Mouse (Mus musculus) embryonic facial prominence, embryonic 15.5 days (tissue): ENCODE data around the gene Cdc42. TPM values are rescaled to one million over a fixed set of nuclear protein-coding genes. Genes with fewer than 3 reads are reported as not detected.

Experiments used
- ATAC-seq: fragments of 200-750 bp; cut with Nextera tagmentation; 2 replicates; pipeline ENCODE4 v1.8.0; 2017; ENCODE audit warnings: low read depth, moderate TSS enrichment; ENCODE audit not compliant: insufficient number of reproducible peaks, low FRiP score, low TSS enrichment
- H3K27ac ChIP-seq: fragments of 300-500 bp; sonication (generic); replicated peaks from 2 replicates; pipeline ENCODE4 v1.5.1; 2015; ENCODE audit warnings: mild to moderate bottlenecking, inconsistent platforms
- H3K27me3 ChIP-seq: fragments of 300-500 bp; sonication (generic); 2 replicates; pipeline ENCODE4 v1.6.1; 2015; ENCODE audit warnings: inconsistent platforms
- H3K36me3 ChIP-seq: fragments of 300-500 bp; sonication (generic); 2 replicates; pipeline ENCODE4 v1.6.1; 2015; ENCODE audit warnings: mild to moderate bottlenecking, inconsistent platforms
- H3K4me1 ChIP-seq: fragments of 300-500 bp; sonication (generic); 2 replicates; pipeline ENCODE4 v1.6.1; 2015; ENCODE audit warnings: inconsistent platforms
- H3K4me2 ChIP-seq: fragments of 300-500 bp; sonication (generic); replicated peaks from 2 replicates; pipeline ENCODE4 v1.6.1; 2015; ENCODE audit warnings: mild to moderate bottlenecking, inconsistent platforms
- H3K4me3 ChIP-seq: fragments of 300-500 bp; sonication (generic); replicated peaks from 2 replicates; pipeline ENCODE4 v1.5.1; 2015; ENCODE audit warnings: mild to moderate bottlenecking, inconsistent platforms
- H3K9ac ChIP-seq: fragments of 300-500 bp; sonication (generic); 2 replicates; pipeline ENCODE4 v1.6.1; 2015; ENCODE audit warnings: inconsistent platforms
- H3K9me3 ChIP-seq: fragments of 300-500 bp; sonication (generic); replicated peaks from 2 replicates; pipeline ENCODE4 v1.6.1; 2016; ENCODE audit warnings: inconsistent platforms
- WGBS: fragments of 180-500 bp; shearing (Covaris S2); methylation state at CpG from one replicate; pipeline ENCODE4 v1.1.7; 2015; 5-methylcytosine and 5-hydroxymethylcytosine counted together
- polyA plus RNA-seq: library from polyadenylated mRNA; unstranded; fragments of >200 nt; fragmentation: Nextera tagmentation; extraction: Ambion mirVana; gene quantifications from 2 replicates; pipeline ENCODE4 v1.2.1, GENCODE M21; 2015

Gene Cdc42
- polyA plus RNA-seq, 1 experiment from 2014 or later, result 685 TPM

GRCm38 (mm10) chr4:137345112-137345511 is 12.4 kb downstream of the Cdc42 start:
- H3K9ac ChIP-seq, result no peak overlapping the region
- peaks cover 20% of the 10 kb centered on the region; the same call in 1 of the 2 replicates for H3K36me3 ChIP-seq
- H3K4me2 ChIP-seq, result no peak overlapping the region
- WGBS, result 80% methylated on average over 2 of the region's 2 CpGs
- no peaks in the 10 kb centered on the region for H3K27me3 ChIP-seq
- H3K4me1 ChIP-seq, result 0 out of 2 replicates have a peak, but pooled peaks cover 13% of the 10 kb centered on the region
- H3K27ac ChIP-seq, result no peak overlapping the region
- no peaks in the 10 kb centered on the region for H3K9me3 ChIP-seq
- H3K4me3 ChIP-seq, result no peak overlapping the region
- no peak for ATAC-seq

- Histone ChIP-seq H3K27me3 (no peaks in the 10 kb centered on the region), H3K9ac (no peak overlapping the region), H3K4me2 (no peak overlapping the region), H3K27ac (no peak overlapping the region), H3K36me3 (peaks cover 20% of the 10 kb centered on the region; the same call in 1 of the 2 replicates), H3K4me3 (no peak overlapping the region), H3K4me1 (peaks cover 12% of the 10 kb centered on the region; the same call in 1 of the 2 replicates), H3K9me3 (no peaks in the 10 kb centered on the region)
- 79% methylated on average over 1 of the region's 1 CpGs for WGBS
- no peak for ATAC-seq
These were observed 14.7 kb downstream of the Cdc42 start for GRCm38 (mm10) chr4:137342816-137343215.

GRCm38 (mm10) chr4:137339415-137339814 is 18.1 kb downstream of the Cdc42 start:
- ATAC-seq, result no peak
- Histone ChIP-seq H3K9me3 (no peaks in the 10 kb centered on the region), H3K4me3 (no peak overlapping the region), H3K36me3 (peaks cover 19% of the 10 kb centered on the region), H3K27me3 (no peaks in the 10 kb centered on the region), H3K9ac (no peak overlapping the region), H3K4me1 (peaks cover 12% of the 10 kb centered on the region; the same call in 1 of the 2 replicates), H3K4me2 (no peak overlapping the region), H3K27ac (no peak overlapping the region)
- 39% methylated on average over 1 of the region's 1 CpGs for WGBS

- peaks cover 12% of the 10 kb centered on the region; the same call in 1 of the 2 replicates for H3K4me1 ChIP-seq
- no peak overlapping the region for H3K9ac ChIP-seq
- no peak overlapping the region for H3K4me3 ChIP-seq
- 84% methylated on average over 5 of the region's 5 CpGs for WGBS
- H3K4me2 ChIP-seq, result no peak overlapping the region
- ATAC-seq, result no peak
- no peaks in the 10 kb centered on the region for H3K27me3 ChIP-seq
- H3K9me3 ChIP-seq, result no peaks in the 10 kb centered on the region
- H3K36me3 ChIP-seq, result peaks cover 27% of the 10 kb centered on the region
- H3K27ac ChIP-seq, result no peak overlapping the region
These were observed 21.1 kb downstream of the Cdc42 start for GRCm38 (mm10) chr4:137336468-137336867.

- Histone ChIP-seq H3K27ac (no peak overlapping the region), H3K4me3 (no peak overlapping the region), H3K4me1 (no peaks in the 10 kb centered on the region), H3K9ac (no peak overlapping the region), H3K9me3 (no peaks in the 10 kb centered on the region), H3K36me3 (peaks cover 58% of the 10 kb centered on the region), H3K27me3 (no peaks in the 10 kb centered on the region), H3K4me2 (no peak overlapping the region)
- no peak for ATAC-seq
These were observed 25.5 kb downstream of the Cdc42 start for GRCm38 (mm10) chr4:137332051-137332450.

- ATAC-seq, result no peak
- WGBS, result 63% methylated on average over 3 of the region's 3 CpGs
- H3K4me3 ChIP-seq, result no peak overlapping the region
- H3K9ac ChIP-seq, result no peak overlapping the region
- H3K9me3 ChIP-seq, result no peaks in the 10 kb centered on the region
- no peak overlapping the region for H3K4me2 ChIP-seq
- H3K27me3 ChIP-seq, result no peaks in the 10 kb centered on the region
- H3K27ac ChIP-seq, result no peak overlapping the region
- H3K36me3 ChIP-seq, result peaks cover 55% of the 10 kb centered on the region
- H3K4me1 ChIP-seq, result no peaks in the 10 kb centered on the region
These were observed 31.0 kb downstream of the Cdc42 start for GRCm38 (mm10) chr4:137326494-137326893.

GRCm38 (mm10) chr4:137324926-137325325 is 32.6 kb downstream of the Cdc42 start:
- Histone ChIP-seq H3K9me3 (no peaks in the 10 kb centered on the region), H3K4me1 (no peaks in the 10 kb centered on the region), H3K4me2 (no peak overlapping the region), H3K27me3 (no peaks in the 10 kb centered on the region), H3K36me3 (peaks cover 57% of the 10 kb centered on the region), H3K4me3 (no peak overlapping the region), H3K9ac (no peak overlapping the region), H3K27ac (no peak overlapping the region)
- ATAC-seq, result no peak
- WGBS, result 78% methylated on average over 6 of the region's 6 CpGs

GRCm38 (mm10) chr4:137316027-137316770 is 41.3 kb downstream of the Cdc42 start:
- no peak overlapping the region for H3K4me3 ChIP-seq
- 84% methylated on average over 4 of the region's 4 CpGs for WGBS
- no peak overlapping the region for H3K9ac ChIP-seq
- H3K36me3 ChIP-seq, result peaks cover 44% of the 10 kb centered on the region
- no peaks in the 10 kb centered on the region for H3K9me3 ChIP-seq
- H3K27ac ChIP-seq, result no peak overlapping the region
- no peaks in the 10 kb centered on the region for H3K27me3 ChIP-seq
- no peak for ATAC-seq
- H3K4me1 ChIP-seq, result peaks cover 10% of the 10 kb centered on the region; the same call in 1 of the 2 replicates
- no peak overlapping the region for H3K4me2 ChIP-seq

- no peaks in the 10 kb centered on the region for H3K27me3 ChIP-seq
- no peak overlapping the region for H3K9ac ChIP-seq
- peaks cover 10% of the 10 kb centered on the region; the same call in 1 of the 2 replicates for H3K4me1 ChIP-seq
- no peak overlapping the region for H3K4me2 ChIP-seq
- 88% methylated on average over 2 of the region's 2 CpGs for WGBS
- H3K9me3 ChIP-seq, result no peaks in the 10 kb centered on the region
- no peak overlapping the region for H3K4me3 ChIP-seq
- no peak for ATAC-seq
- H3K36me3 ChIP-seq, result peaks cover 37% of the 10 kb centered on the region
- no peak overlapping the region for H3K27ac ChIP-seq
These were observed 42.5 kb downstream of the Cdc42 start for GRCm38 (mm10) chr4:137315061-137315460.

- Histone ChIP-seq H3K27ac (no peak overlapping the region), H3K9ac (no peak overlapping the region), H3K27me3 (no peaks in the 10 kb centered on the region), H3K4me1 (peaks cover 10% of the 10 kb centered on the region; the same call in 1 of the 2 replicates), H3K36me3 (peaks cover 32% of the 10 kb centered on the region), H3K4me3 (no peak overlapping the region), H3K4me2 (no peak overlapping the region), H3K9me3 (no peaks in the 10 kb centered on the region)
- ATAC-seq, result no peak
- 55% methylated on average over 6 of the region's 6 CpGs for WGBS
These were observed 43.0 kb downstream of the Cdc42 start for GRCm38 (mm10) chr4:137314561-137314960.

GRCm38 (mm10) chr4:137313511-137313910 is 44.0 kb downstream of the Cdc42 start:
- 40% methylated on average over 2 of the region's 2 CpGs for WGBS
- Histone ChIP-seq H3K9ac (no peak overlapping the region), H3K4me2 (no peak overlapping the region), H3K4me3 (no peak overlapping the region), H3K36me3 (peaks cover 23% of the 10 kb centered on the region), H3K4me1 (peaks cover 12% of the 10 kb centered on the region; the same call in 1 of the 2 replicates), H3K27me3 (no peaks in the 10 kb centered on the region), H3K27ac (no peak overlapping the region), H3K9me3 (no peaks in the 10 kb centered on the region)
- no peak for ATAC-seq

GRCm38 (mm10) chr4:137308377-137308776 is 49.1 kb downstream of the Cdc42 start:
- no peak for ATAC-seq
- H3K4me1 ChIP-seq, result peaks cover 35% of the 10 kb centered on the region
- no peak overlapping the region for H3K27ac ChIP-seq
- H3K4me2 ChIP-seq, result no peak overlapping the region
- 45% methylated on average over 5 of the region's 5 CpGs for WGBS
- no peaks in the 10 kb centered on the region for H3K36me3 ChIP-seq
- no peaks in the 10 kb centered on the region for H3K9me3 ChIP-seq
- H3K27me3 ChIP-seq, result no peaks in the 10 kb centered on the region
- no peak overlapping the region for H3K9ac ChIP-seq
- H3K4me3 ChIP-seq, result no peak overlapping the region
